Mouse (Mus musculus) lung, adult 2 months (tissue): ENCODE results near the gene Sgms2. TPM values are rescaled to one million over a fixed set of nuclear protein-coding genes. Genes with fewer than 3 reads are reported as not detected.

Experiments
- DNase-seq: peaks from one replicate; pipeline ENCODE4 v3.0.0; 2022
- H3K4me1 ChIP-seq: fragments of 200-500 bp; 2 replicates; pipeline ENCODE4 v1.6.1; 2011; ENCODE audit warnings: low read length; ENCODE audit not compliant: control insufficient read depth, insufficient read depth
- H3K4me3 ChIP-seq: fragments of 200-500 bp; replicated peaks from 2 replicates; pipeline ENCODE3; 2011; ENCODE audit warnings: low read depth, mild to moderate bottlenecking, control low read depth, low read length; ENCODE audit errors: extremely low read depth
- CTCF ChIP-seq: fragments of 200-500 bp; IDR thresholded peaks from 2 replicates; pipeline ENCODE4 v1.5.1; 2011; ENCODE audit warnings: mild to moderate bottlenecking, low read length, control low read depth; ENCODE audit not compliant: insufficient read depth
- POLR2A ChIP-seq: fragments of 200-500 bp; IDR thresholded peaks from 2 replicates; pipeline ENCODE4 v1.6.1; 2011; ENCODE audit warnings: low read depth, mild to moderate bottlenecking, control low read depth, low read length, borderline replicate concordance; ENCODE audit errors: extremely low read depth
- WGBS: fragments of 180-500 bp; shearing (Covaris S2); methylation state at CpG from one replicate; pipeline ENCODE4 v1.1.7; 2018; 5-methylcytosine and 5-hydroxymethylcytosine counted together
- polyA plus RNA-seq: library from polyadenylated mRNA; depleted of rRNA; stranded (reverse); fragments of >200 nt; gene quantifications from 2 replicates; pipeline ENCODE4 v1.2.3, GENCODE M21; 2012

The Sgms2 gene
- polyA plus RNA-seq, 1 experiment, result 2.6 TPM

DNA sequence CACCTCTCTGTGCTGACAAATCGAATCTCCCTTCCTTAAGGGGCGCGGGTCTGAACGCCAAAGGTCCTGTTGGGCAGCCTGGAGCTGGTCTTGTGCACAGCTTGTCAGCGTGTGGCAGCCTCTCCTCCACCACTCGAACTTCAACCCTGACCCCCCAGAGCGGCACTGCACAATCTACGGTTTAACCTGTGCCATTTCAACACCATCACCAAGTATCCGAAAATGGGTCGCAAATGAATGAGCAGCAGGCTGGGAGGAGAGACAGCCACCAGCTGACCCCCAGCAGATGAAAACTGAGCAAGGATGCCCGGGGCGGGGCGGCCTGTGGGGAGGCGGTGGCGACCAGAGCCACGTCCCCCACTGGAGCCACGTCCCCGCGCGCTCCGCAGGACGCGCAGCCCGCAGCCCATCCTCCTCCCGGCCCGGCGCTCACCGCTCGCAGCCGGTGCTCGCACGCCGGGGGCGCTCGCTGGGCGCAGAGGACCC, 1.5 kb downstream of the Sgms2 start:
- H3K4me1 ChIP-seq, result peaks cover 3% of the 10 kb centered on the region; the same call in 1 of the 2 replicates
- peak overlapping the region; percentile 55 for H3K4me3 ChIP-seq
- TF ChIP-seq POLR2A (no peak), CTCF (no peak)
- WGBS, result 2% methylated on average over 36 of the region's 36 CpGs
- DNase-seq, result peak; percentile 65

DNA sequence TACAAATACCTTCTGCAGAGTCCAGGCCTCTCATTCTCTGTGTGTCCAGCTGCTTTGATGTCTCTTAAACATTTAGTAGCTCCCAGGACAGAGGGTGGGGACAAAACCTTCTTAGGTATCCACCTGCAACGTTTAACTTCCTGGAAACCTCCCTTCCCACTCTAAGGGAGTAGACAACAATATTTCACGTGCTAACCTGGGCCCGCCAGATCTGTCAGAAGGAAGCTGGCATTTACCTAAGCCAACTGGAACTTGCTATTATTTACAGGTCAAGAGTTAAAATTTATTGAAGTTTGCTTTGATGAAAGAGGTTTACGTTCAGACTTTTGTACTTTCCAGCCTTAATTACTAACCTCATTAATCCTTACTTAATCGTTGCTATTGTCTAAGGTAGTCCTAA, 2.2 kb downstream of the Sgms2 start:
- no peak for DNase-seq
- Histone ChIP-seq H3K4me1 (peaks cover 3% of the 10 kb centered on the region; the same call in 1 of the 2 replicates), H3K4me3 (no peak overlapping the region)
- 33% methylated on average over 5 of the region's 5 CpGs for WGBS
- no peak for TF ChIP-seq POLR2A
- no peak for TF ChIP-seq CTCF

DNA sequence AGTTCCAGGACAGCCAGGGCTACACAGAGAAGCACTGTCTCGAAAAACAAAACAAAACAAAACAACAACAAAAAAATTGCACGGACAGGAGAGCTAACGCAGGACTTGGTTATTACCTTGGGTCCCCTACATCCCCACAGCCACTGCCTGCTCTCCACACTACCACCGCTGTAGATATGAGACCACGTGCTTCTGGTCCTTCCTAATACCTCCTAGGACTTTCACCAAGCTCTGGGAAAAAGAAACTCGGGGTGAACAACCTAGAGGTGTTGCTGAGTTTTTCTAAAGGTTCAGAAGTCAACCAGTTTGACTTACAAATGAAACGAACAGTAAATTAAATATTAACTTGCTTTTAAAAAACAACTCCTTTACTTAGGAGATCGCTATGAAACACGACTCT, 2.8 kb downstream of the Sgms2 start:
- Histone ChIP-seq H3K4me1 (peaks cover 3% of the 10 kb centered on the region; the same call in 1 of the 2 replicates), H3K4me3 (no peak overlapping the region)
- WGBS, result 67% methylated on average over 9 of the region's 9 CpGs
- no peak for TF ChIP-seq CTCF
- no peak for DNase-seq

DNA sequence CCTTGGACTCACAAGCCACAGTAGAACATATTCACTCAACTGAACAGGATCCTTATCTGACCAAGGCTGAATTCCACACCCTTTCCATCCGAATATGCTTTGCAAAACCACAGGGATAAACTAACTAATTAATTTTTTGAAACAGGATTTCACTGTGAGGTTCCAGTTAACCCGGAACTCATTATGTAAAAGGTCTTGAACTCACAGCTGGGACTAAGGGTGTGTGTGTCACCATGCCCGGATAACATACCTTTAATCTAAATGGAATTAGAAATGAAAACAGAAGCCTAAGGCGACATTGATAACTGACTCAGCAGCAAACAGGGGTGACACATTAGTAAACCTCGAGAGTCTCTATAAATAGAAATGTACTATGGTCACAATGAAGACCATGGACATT, 5.8 kb downstream of the Sgms2 start:
- 64% methylated on average over 5 of the region's 5 CpGs for WGBS
- no peak for DNase-seq
- no peak for TF ChIP-seq CTCF
- no peak for TF ChIP-seq POLR2A
- H3K4me1 ChIP-seq, result peaks cover 3% of the 10 kb centered on the region; the same call in 1 of the 2 replicates
- H3K4me3 ChIP-seq, result no peak overlapping the region

DNA sequence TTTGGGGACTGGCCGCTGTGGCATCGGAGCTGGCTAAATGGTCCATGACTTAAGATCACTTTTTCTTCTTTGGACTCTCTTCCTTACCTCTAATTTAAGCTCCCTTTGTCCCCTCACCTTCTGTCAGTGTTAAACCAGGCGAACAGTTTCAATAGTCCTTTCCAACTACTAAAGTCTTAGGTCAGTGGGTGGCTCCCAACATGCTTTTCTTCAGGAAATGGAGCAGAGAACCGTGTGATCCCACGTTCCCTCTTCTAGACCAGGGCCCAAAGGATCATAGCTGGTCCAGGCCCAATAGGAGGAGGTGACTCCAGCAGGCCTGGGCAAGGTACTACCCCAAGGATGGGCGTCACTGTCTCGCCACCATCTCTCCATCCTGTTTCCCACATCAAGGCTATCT, 7.6 kb downstream of the Sgms2 start:
- no peak for DNase-seq
- Histone ChIP-seq H3K4me3 (no peak overlapping the region), H3K4me1 (no peaks in the 10 kb centered on the region)
- no peak for TF ChIP-seq POLR2A
- no peak for TF ChIP-seq CTCF
- WGBS, result 82% methylated on average over 7 of the region's 7 CpGs

DNA sequence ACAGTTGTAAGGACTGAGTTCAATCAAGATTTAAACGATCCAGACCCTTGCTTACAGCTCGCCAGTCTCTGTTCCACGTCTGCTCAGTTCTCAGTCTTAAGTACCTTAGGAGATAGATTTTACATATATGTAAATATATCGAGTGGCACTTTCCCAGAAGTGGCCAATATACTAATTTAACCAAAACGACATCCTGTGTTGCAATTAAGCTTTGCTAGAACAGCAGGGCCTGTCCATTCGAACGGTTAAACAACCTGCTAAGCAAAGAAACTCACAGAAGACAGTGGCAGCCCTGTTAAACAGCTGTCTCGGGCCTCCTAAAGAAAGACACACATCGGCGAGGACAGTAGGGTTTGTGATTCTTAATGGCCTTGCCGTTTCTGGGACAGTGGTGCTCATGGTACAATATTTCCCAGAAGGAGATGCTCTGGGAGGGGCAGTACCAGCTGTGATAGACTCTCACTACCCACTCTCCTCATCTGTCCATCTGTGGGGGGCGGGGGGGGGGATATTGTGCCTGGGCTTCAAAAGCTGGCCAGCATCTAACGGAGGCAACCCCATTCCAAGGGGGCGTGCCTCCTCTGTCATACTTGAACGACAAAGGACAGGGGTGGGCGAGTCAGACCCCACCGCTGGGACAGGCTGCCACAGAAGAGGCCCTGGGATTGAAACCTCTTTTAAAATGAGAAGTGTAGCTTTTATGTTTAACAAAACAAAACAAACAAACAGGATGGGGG, 9.1 kb downstream of the Sgms2 start:
- no peak for DNase-seq
- no peaks in the 10 kb centered on the region for H3K4me1 ChIP-seq
- H3K4me3 ChIP-seq, result no peak overlapping the region
- 60% methylated on average over 17 of the region's 17 CpGs for WGBS
- TF ChIP-seq CTCF, result no peak
- no peak for TF ChIP-seq POLR2A

DNA sequence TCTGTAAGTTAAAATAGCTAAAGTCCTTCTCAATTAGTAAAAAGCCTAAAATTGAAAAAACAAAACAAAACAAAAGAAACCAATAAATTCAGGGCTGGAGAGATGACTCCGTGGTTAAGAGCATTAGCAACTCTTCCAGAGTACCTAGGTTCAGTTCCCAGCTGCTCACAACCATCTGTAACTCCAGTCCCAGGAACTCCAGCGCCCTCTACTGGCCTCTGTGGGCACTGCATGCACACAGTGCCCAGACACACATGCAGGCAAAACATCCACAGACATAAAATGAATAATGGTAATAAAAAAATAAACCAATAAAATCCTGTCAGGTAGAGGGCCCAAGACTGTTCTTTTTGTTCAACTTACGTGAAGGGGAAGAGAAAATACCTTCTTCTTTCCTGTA, 10.6 kb downstream of the Sgms2 start:
- Histone ChIP-seq H3K4me1 (no peaks in the 10 kb centered on the region), H3K4me3 (no peak overlapping the region)
- no peak for TF ChIP-seq POLR2A
- TF ChIP-seq CTCF, result 0 out of 2 replicates have a peak, but pooled peaks have one; percentile 6
- no peak for DNase-seq
- 65% methylated on average over 3 of the region's 3 CpGs for WGBS

DNA sequence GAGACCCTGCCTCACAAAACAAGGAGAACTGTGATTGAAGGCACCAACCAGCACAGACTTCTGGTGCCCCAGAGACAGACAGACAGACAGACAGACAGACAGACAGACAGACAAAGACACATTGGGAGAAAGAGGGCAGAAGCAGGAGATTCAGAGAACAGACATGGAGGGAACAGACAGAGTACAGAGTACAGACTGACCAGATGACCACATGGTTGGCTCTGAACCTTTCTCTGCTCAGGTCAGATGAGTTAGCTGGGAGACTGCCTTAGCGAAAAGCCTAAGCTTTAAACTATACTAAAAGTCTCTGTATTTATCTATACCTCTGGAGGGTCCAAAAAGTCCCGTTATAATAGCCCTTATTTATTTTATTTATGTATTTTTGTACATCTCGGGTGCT, 11.8 kb downstream of the Sgms2 start:
- Histone ChIP-seq H3K4me1 (no peaks in the 10 kb centered on the region), H3K4me3 (no peak overlapping the region)
- WGBS, result 88% methylated on average over 3 of the region's 3 CpGs
- no peak for TF ChIP-seq CTCF
- no peak for TF ChIP-seq POLR2A
- DNase-seq, result no peak

DNA sequence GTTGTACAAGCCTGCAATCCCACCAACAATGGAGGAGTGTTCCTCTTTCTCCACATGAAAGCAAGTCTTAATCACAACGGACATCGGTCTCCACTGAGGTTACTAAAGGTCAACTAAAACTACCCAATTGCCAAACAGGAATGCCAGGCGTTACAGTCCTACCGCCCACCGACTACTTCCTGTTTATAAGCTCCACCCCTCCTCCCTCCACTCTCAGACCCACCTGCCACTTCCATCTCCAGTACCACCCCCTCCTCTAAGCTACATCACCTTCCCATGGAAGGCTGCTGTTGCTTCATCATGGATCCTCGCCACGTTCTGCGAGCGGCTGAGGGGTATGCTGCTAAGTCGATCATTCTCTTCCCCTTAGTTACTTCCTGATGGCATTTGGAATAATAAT, 15.2 kb downstream of the Sgms2 start:
- Histone ChIP-seq H3K4me3 (no peak overlapping the region), H3K4me1 (no peaks in the 10 kb centered on the region)
- DNase-seq, result no peak
- WGBS, result 89% methylated on average over 10 of the region's 10 CpGs
- TF ChIP-seq CTCF, result no peak
- TF ChIP-seq POLR2A, result no peak

DNA sequence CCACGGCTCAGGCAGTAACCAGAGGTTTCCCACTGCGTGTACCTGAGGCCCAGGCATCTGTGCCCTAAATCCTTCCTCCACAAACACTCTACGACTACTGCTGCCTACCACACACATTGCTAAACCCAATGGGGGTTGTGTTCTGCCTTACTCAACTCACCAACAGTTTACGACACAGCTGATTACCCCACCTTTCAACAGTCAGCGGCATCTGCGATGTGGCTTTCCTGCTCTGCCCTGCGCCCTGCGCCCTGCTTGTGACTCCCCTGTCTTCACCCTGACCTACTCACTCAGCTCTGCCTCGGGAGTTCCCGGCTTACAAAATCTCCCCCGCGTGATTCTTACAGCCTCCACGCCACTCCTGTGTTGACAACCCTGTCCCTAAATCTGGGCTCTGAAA, 16.7 kb downstream of the Sgms2 start:
- no peak overlapping the region for H3K4me3 ChIP-seq
- no peak for TF ChIP-seq CTCF
- H3K4me1 ChIP-seq, result no peaks in the 10 kb centered on the region
- 63% methylated on average over 13 of the region's 13 CpGs for WGBS
- no peak for DNase-seq

DNA sequence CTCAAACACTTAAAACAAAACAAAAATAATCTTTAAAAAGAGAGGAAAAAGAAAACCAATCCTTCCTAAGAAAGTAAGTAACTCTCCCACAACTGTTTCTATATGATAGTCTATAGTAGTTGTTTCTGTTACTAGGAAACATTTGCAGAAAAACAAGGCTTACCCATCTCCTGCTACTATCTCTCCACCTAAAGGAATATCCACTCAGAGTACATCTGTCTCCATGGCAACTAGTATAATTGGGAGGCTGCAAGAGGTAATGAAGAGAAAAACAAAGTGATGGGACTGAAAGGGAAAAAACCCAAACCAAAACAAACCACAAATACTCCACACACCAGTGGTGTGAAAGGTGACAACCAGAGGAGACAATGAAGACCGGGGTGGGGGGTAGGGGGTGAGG, 17.7 kb downstream of the Sgms2 start:
- TF ChIP-seq CTCF (no peak), POLR2A (no peak)
- DNase-seq, result no peak
- WGBS, result 38% methylated on average over 1 of the region's 1 CpGs
- H3K4me1 ChIP-seq, result no peaks in the 10 kb centered on the region
- H3K4me3 ChIP-seq, result no peak overlapping the region
